Comparison of ENCODE assay signal across 8 mouse cellular contexts in genomic region chr1:86670279-86671038, GRCm38 (mm10). TPM values are rescaled to one million over a fixed set of nuclear protein-coding genes. Genes with fewer than 3 reads are reported as not detected.
DNase-seq lines count a peak whose midpoint lies in the region; ATAC-seq lines count a peak whose summit lies in the region.

Gene Nppc, minus strand, starts transcription at chr1:86670571.

- ATAC-seq in hindbrain, embryonic 16.5 days: peak; percentile 96

- H3K4me1 ChIP-seq in hindbrain, embryonic 16.5 days (ENCODE audit: control insufficient read depth, insufficient read depth, low read depth, low read length): peaks cover 8% of the 10 kb centered on the region

- peak within 1 kb of the TSS; percentile 51 for H3K27ac ChIP-seq in hindbrain, embryonic 16.5 days (ENCODE audit: low read depth, low read length)

- no peaks in the 10 kb centered on the region for H3K36me3 ChIP-seq in hindbrain, embryonic 16.5 days (ENCODE audit: control insufficient read depth, insufficient read depth, low read length)

- H3K9ac ChIP-seq in hindbrain, embryonic 16.5 days (ENCODE audit: low read depth, low read length): peak within 1 kb of the TSS; percentile 77

- peak within 1 kb of the TSS; percentile 99 for H3K4me2 ChIP-seq in hindbrain, embryonic 16.5 days (ENCODE audit: low read length)

- peaks cover 10% of the 10 kb centered on the region for H3K27me3 ChIP-seq in hindbrain, embryonic 16.5 days (replicated peaks; ENCODE audit: control insufficient read depth, insufficient read depth, low read length)

- no peaks in the 10 kb centered on the region for H3K9me3 ChIP-seq in hindbrain, embryonic 16.5 days (ENCODE audit: control insufficient read depth, low read length)

- peak; percentile 85 for DNase-seq in ZHBTc4 (ENCODE audit: low read depth, low spot score)
- peak; percentile 79 to 82 for DNase-seq in cerebellum, postnatal 10 days
- DNase-seq in frontal cortex, postnatal 36 days (ENCODE audit: low spot score in 2 of 2): peak; percentile 82 to 90
- peak; percentile 74 to 86 for DNase-seq in left cerebral cortex, adult 18-20 months (ENCODE audit: low spot score in 2 of 2)
- peak; percentile 43 for DNase-seq in lung, postnatal 25 days (ENCODE audit: low spot score)
- peak; percentile 89 to 92 for DNase-seq in right cerebral cortex, postnatal 10 days (ENCODE audit: low spot score in 2 of 2)
- DNase-seq in T-cell, adult 2 months (ENCODE audit: low spot score): no peak

- 4% methylated on average over 59 of the region's 59 CpGs for WGBS in hindbrain, embryonic 16.5 days

- peak within 1 kb of the TSS; percentile 58 for H3K4me3 ChIP-seq in hindbrain, embryonic 16.5 days (ENCODE audit: low read length)

RNA-seq across cellular contexts. Expression of gene Nppc, which starts in this region (rescaled TPM):
- polyA plus RNA-seq in hindbrain, embryonic 16.5 days (2015; fragmentation: Nextera tagmentation; extraction: Ambion mirVana): 20.1 and 26.6 TPM in 2 replicates
- 1 to 10 TPM; 8.0 to 8.8 TPM for total RNA-seq in left cerebral cortex, adult 18-20 months (2021)
